Mouse (Mus musculus) embryonic facial prominence, embryonic 11.5 days (tissue): ENCODE measurements around the gene Capn10. TPM values are rescaled to one million over a fixed set of nuclear protein-coding genes. Genes with fewer than 3 reads are reported as not detected.

Experiments
- ATAC-seq: fragments of 200-750 bp; cut with Nextera tagmentation; replicated peaks from 2 replicates; pipeline ENCODE4 v1.8.0; 2017; ENCODE audit warnings: low read depth; ENCODE audit not compliant: insufficient number of reproducible peaks, low FRiP score, low TSS enrichment
- DNase-seq: peaks from one replicate; pipeline ENCODE4 v3.0.0-alpha.2; 2015; ENCODE audit warnings: low spot score
- H3K27ac ChIP-seq: fragments of 300-500 bp; sonication (generic); replicated peaks from 2 replicates; pipeline ENCODE4 v1.5.1; 2014; ENCODE audit warnings: mild to moderate bottlenecking, low read depth, low read length, control low read depth
- H3K27me3 ChIP-seq: fragments of 300-500 bp; sonication (generic); 2 replicates; pipeline ENCODE4 v1.6.1; 2014; ENCODE audit warnings: mild to moderate bottlenecking, low read length, moderate library complexity, mixed read lengths; ENCODE audit not compliant: control insufficient read depth, insufficient read depth
- H3K36me3 ChIP-seq: fragments of 300-500 bp; sonication (generic); replicated peaks from 2 replicates; pipeline ENCODE4 v1.6.1; 2014; ENCODE audit warnings: low read depth, mild to moderate bottlenecking, low read length, moderate library complexity, mixed read lengths; ENCODE audit not compliant: control insufficient read depth, insufficient read depth
- H3K4me1 ChIP-seq: fragments of 300-500 bp; sonication (generic); 2 replicates; pipeline ENCODE4 v1.6.1; 2014; ENCODE audit warnings: low read length, mixed read lengths; ENCODE audit not compliant: control insufficient read depth, insufficient read depth
- H3K4me2 ChIP-seq: fragments of 300-500 bp; sonication (generic); 2 replicates; pipeline ENCODE4 v1.6.1; 2014; ENCODE audit warnings: low read depth, mild to moderate bottlenecking, control low read depth, low read length, moderate library complexity
- H3K4me3 ChIP-seq: fragments of 300-500 bp; sonication (generic); 2 replicates; pipeline ENCODE4 v1.5.1; 2014; ENCODE audit warnings: low read depth, low read length, control low read depth
- H3K9ac ChIP-seq: fragments of 300-500 bp; sonication (generic); replicated peaks from 2 replicates; pipeline ENCODE4 v1.6.1; 2014; ENCODE audit warnings: mild to moderate bottlenecking, control low read depth, low read length
- H3K9me3 ChIP-seq: fragments of 300-500 bp; sonication (generic); replicated peaks from 2 replicates; pipeline ENCODE4 v1.6.1; 2016; ENCODE audit warnings: mild to moderate bottlenecking, low read length, inconsistent platforms, mixed read lengths; ENCODE audit not compliant: control insufficient read depth
- WGBS: fragments of 180-500 bp; shearing (Covaris S2); extraction: QIAGEN DNeasy Blood & Tissue Kit; methylation state at CpG from one replicate; pipeline ENCODE4 v1.1.7; 2014; 5-methylcytosine and 5-hydroxymethylcytosine counted together
- polyA plus RNA-seq: library from polyadenylated mRNA; unstranded; fragments of >200 nt; fragmentation: Nextera tagmentation; extraction: Ambion mirVana; gene quantifications from 2 replicates; pipeline ENCODE4 v1.2.1, GENCODE M21; 2014

The Capn10 gene
- polyA plus RNA-seq, 1 experiment from 2014 or later: 25.4 TPM

- no peak for ATAC-seq
- Histone ChIP-seq H3K9ac (no peak overlapping the region), H3K4me3 (no peak overlapping the region), H3K4me1 (no peaks in the 10 kb centered on the region), H3K4me2 (no peak overlapping the region), H3K27me3 (no peaks in the 10 kb centered on the region), H3K27ac (no peak overlapping the region), H3K36me3 (peaks cover 5% of the 10 kb centered on the region), H3K9me3 (no peaks in the 10 kb centered on the region)
- WGBS: 86% methylated on average over 4 of the region's 4 CpGs
- DNase-seq: no peak
Measured at GRCm38 (mm10) chr1:92921496-92921895, 12.7 kb upstream of the Capn10 start.

GRCm38 (mm10) chr1:92930171-92930706 lies 3.9 kb upstream of the Capn10 start:
- Histone ChIP-seq H3K4me1 (no peaks in the 10 kb centered on the region), H3K27ac (no peak overlapping the region), H3K27me3 (no peaks in the 10 kb centered on the region), H3K9me3 (no peaks in the 10 kb centered on the region), H3K36me3 (no peaks in the 10 kb centered on the region), H3K9ac (no peak overlapping the region), H3K4me2 (no peak overlapping the region), H3K4me3 (no peak overlapping the region)
- DNase-seq (no peak), ATAC-seq (no peak)
- 48% methylated on average over 1 of the region's 1 CpGs for WGBS

- ATAC-seq: no peak
- H3K9ac ChIP-seq: peak overlapping the region; percentile 65
- peak overlapping the region; percentile 91 for H3K27ac ChIP-seq
- no peaks in the 10 kb centered on the region for H3K4me1 ChIP-seq
- peak overlapping the region; percentile 87 for H3K4me2 ChIP-seq
- H3K9me3 ChIP-seq: no peaks in the 10 kb centered on the region
- H3K36me3 ChIP-seq: no peaks in the 10 kb centered on the region
- DNase-seq: no peak
- H3K4me3 ChIP-seq: peak overlapping the region; percentile 68
- WGBS: 78% methylated on average over 4 of the region's 4 CpGs
- no peaks in the 10 kb centered on the region for H3K27me3 ChIP-seq
Measured at GRCm38 (mm10) chr1:92933611-92934010, 565 bp upstream of the Capn10 start.

- ATAC-seq (no peak), DNase-seq (no peak)
- Histone ChIP-seq H3K4me2 (peak overlapping the region; percentile 87), H3K9ac (peak overlapping the region; percentile 65), H3K27ac (no peak overlapping the region), H3K9me3 (no peaks in the 10 kb centered on the region), H3K27me3 (no peaks in the 10 kb centered on the region), H3K4me3 (peak overlapping the region; percentile 68), H3K36me3 (no peaks in the 10 kb centered on the region), H3K4me1 (no peaks in the 10 kb centered on the region)
- 17% methylated on average over 10 of the region's 10 CpGs for WGBS
Measured at GRCm38 (mm10) chr1:92935054-92935962, 1.1 kb downstream of the Capn10 start.

GRCm38 (mm10) chr1:92935977-92936376 lies 1.8 kb downstream of the Capn10 start:
- 66% methylated on average over 2 of the region's 2 CpGs for WGBS
- Histone ChIP-seq H3K9ac (no peak overlapping the region), H3K27ac (no peak overlapping the region)

GRCm38 (mm10) chr1:92936467-92936866 lies 2.3 kb downstream of the Capn10 start:
- Histone ChIP-seq H3K9ac (no peak overlapping the region), H3K27me3 (no peaks in the 10 kb centered on the region), H3K4me1 (no peaks in the 10 kb centered on the region), H3K36me3 (no peaks in the 10 kb centered on the region), H3K9me3 (no peaks in the 10 kb centered on the region), H3K27ac (no peak overlapping the region), H3K4me2 (peak overlapping the region; percentile 7), H3K4me3 (no peak overlapping the region)
- ATAC-seq (no peak), DNase-seq (no peak)
- 83% methylated on average over 3 of the region's 3 CpGs for WGBS

More at GRCm38 (mm10) chr1:92935977-92936376, 1.8 kb downstream of the Capn10 start:
- H3K27me3 ChIP-seq: no peaks in the 10 kb centered on the region
- no peak overlapping the region for H3K4me3 ChIP-seq
- H3K36me3 ChIP-seq: no peaks in the 10 kb centered on the region
- DNase-seq: no peak
- H3K4me1 ChIP-seq: no peaks in the 10 kb centered on the region
- H3K4me2 ChIP-seq: peak overlapping the region; percentile 7; the same call in 1 of the 2 replicates
- no peak for ATAC-seq
- H3K9me3 ChIP-seq: no peaks in the 10 kb centered on the region

- WGBS: 87% methylated on average over 3 of the region's 3 CpGs
- Histone ChIP-seq H3K4me1 (no peaks in the 10 kb centered on the region), H3K27ac (no peak overlapping the region), H3K4me2 (no peak overlapping the region), H3K27me3 (no peaks in the 10 kb centered on the region), H3K4me3 (no peak overlapping the region), H3K9me3 (no peaks in the 10 kb centered on the region), H3K36me3 (no peaks in the 10 kb centered on the region; the same call in 1 of the 2 replicates), H3K9ac (no peak overlapping the region)
- no peak for ATAC-seq
- DNase-seq: no peak
Measured at GRCm38 (mm10) chr1:92937797-92938196, 3.6 kb downstream of the Capn10 start.

GRCm38 (mm10) chr1:92939746-92940145 lies 5.6 kb downstream of the Capn10 start:
- WGBS: 91% methylated on average over 4 of the region's 4 CpGs
- H3K4me3 ChIP-seq: no peak overlapping the region
- H3K4me1 ChIP-seq: no peaks in the 10 kb centered on the region
- DNase-seq (no peak), ATAC-seq (no peak)
- H3K27ac ChIP-seq: no peak overlapping the region
- H3K4me2 ChIP-seq: no peak overlapping the region
- H3K27me3 ChIP-seq: no peaks in the 10 kb centered on the region
- no peak overlapping the region for H3K9ac ChIP-seq
- peaks cover 5% of the 10 kb centered on the region; the same call in 1 of the 2 replicates for H3K36me3 ChIP-seq
- H3K9me3 ChIP-seq: no peaks in the 10 kb centered on the region
